Mouse (Mus musculus) mouse embryonic stem cell (cell line): ENCODE measurements around the gene 1700092M07Rik.

Source experiments
- in situ Hi-C, 2 experiments: fragments of 300-500 bp; cut with MboI; formaldehyde crosslinking; loops; 1 replicate in 1 of 2; 3 replicates in 1 of 2; pipeline ENCODE4 v1.14.3; 2019 to 2020; ENCODE audit warnings: low sequenced_read_pairs in 2 of 2, low pct_unique_long_range_greater_than_20kb in 1 of 2, mixed read lengths in 1 of 2; ENCODE audit not compliant: unreplicated experiment in 1 of 2

The 1700092M07Rik gene

DNA sequence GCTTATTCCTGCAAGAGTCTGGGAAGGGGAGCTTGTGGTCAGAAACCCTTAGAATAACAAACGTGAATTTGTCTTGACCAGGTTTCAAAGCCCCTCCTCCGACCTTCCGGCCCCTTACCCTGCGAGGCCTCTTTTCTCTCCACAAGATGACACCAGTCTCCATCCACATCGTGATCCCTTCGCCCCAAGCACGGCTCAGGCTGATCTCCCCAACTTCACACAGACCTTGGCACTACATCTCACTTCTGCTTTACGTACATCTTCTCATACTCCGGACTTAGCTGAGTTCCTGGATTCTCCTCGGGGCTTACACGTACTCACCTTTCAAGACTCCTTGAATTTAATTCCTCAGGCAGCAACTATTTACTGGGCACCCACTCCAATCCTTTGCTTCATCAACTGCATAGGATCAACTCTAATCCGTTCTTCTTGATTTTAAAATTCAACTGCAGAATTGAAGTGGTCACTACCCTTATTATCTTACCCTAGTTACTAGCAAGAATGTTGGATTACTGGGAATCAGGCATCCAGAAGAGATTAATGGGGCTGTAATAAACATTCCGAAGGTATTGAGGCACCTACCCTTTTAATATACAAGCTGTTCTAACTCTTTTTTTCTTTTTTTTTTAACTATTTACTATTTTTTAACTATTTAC is 26.4 kb upstream of the 1700092M07Rik start:
- in situ Hi-C loops = loop anchor here in 1 of 2 experiments (25.0 kb wide), 1 partner anchor 1452 kb away; the partner anchor contains the start of gene Rcor2

DNA sequence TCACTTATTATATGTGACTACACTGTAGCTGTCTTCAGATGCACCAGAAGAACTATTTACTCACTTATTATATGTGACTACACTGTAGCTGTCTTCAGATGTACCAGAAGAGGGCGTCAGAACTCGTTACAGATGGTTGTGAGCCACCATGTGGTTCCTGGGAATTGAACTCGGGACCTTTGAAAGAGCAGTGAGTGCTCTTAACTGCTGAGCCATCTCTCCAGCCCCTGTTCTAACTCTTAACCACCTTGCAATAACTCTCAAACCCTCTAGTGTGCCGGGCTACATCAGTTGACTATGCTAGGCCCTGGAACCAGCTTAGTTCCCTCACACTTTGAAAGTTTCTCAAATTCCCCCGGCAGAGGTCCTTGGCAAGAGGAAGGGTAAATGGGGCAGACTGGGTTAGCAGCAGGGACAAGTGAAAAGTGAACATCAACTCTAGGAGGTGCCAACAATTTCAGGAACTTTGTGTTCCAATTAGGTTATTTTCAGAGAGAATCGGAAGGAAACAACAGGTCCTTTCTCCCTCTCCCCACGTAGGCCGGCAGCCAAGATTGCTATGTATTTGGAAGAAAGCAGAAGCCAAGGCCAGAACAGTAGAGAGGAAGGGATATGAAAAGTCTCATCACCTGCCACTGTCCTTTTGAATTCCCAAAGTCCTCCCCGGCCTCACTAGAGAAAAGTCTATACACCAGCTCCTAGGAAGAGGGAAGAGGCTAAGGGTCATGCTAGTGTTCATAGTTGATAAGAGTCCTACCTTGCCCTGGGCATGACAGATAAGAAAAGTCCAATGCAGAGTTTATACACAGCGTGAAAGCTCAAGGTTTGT is 25.7 kb upstream of the 1700092M07Rik start:
- in situ Hi-C loops = loop anchor here in 1 of 2 experiments (25.0 kb wide), 1 partner anchor 1453 kb away; the partner anchor contains the start of gene Rcor2

DNA sequence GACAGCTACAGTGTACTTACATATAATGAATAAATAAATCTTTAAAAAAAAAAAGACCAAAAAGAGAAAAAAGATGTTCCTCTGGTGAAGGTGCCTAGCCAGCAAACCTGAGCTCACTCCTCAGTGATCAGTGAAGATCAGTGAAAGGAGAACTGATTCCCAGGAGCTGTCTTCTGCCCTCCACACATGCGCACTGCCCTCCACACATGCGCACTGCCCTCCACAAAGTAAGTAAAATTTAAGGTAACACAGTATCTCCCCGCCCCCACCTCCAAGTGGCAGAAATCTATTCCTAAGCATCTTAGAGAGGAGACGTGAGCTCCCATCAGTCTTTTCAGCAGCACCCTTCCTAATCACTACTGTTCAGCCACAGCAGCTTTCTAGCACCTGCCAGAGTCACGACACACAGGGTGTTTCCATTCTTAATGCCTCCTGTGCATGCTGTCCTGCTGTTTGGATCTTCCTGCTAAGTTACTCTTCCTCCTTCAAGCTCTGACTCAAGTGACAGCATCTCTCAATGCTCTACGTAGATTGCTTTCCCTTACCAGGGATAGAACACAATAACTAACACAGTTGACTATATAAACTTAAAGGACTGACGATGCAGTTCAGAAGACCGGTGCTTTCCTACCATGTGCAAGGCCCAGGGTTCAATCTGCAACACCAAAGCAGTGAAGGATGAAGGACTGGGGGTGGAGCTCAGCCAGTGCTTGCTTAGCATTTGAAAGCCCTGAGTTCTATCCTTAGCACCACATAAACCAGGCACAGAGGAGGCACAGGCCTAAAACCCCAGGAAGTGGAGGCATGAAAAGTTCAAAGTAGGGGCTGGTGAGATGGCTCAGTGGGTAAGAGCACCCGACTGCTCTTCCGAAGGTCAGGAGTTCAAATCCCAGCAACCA is 24.4 kb upstream of the 1700092M07Rik start:
- in situ Hi-C loops = loop anchor here in 1 of 2 experiments (25.0 kb wide), 1 partner anchor 1454 kb away; the partner anchor contains the start of gene Rcor2

DNA sequence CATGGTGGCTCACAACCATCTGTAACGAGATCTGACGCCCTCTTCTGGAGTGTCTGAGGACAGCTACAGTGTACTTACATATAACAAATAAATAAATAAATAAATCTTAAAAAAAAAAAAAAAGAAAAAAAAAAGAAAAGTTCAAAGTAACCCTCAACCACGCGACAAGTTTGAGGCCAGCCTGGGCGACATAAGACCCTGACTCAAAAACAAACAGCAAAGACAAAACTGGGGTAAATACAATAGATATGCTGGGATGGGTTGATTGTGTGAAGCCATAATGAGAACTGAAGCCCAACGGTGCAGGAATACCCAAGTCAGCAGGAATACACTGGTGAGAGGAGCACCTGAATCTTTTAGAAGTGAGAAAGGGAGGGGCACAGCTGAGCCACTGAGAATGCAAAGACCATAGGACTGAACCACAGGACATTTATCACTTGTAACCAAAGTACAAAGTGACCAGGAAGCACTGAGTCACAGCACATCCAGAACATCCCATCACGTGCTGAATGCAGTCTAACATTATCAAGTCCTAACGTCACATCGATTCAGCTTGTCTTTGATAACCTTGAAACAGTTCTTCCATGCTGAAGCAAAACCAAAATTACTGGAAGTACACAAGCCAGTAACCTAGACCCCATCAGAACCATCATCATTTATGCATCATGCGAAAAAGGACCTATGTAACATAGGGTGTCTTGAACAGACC is 23.6 kb upstream of the 1700092M07Rik start:
- in situ Hi-C loops = loop anchor here in 1 of 2 experiments (25.0 kb wide), 1 partner anchor 1455 kb away; the partner anchor contains the start of gene Rcor2

DNA sequence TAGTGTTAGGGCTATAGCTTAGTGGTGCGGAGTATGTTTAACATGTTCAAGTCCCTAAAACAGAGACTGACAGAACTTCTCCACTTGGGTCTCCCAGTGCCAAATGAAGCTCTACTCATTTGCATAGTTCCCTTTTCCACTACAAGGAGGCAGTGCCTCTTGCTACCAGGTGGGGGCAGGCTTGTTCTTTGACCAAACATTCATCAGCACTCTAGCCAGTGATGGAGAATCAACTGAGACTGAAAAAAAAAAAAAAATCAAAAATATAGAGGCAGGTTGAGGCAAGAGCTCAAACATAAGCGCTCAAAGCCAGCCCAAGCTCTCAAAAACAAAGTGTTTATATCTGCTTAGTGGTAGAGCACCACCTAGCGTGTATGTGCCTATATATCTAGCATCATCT is 22.2 kb upstream of the 1700092M07Rik start:
- in situ Hi-C loops = loop anchor here in 1 of 2 experiments (25.0 kb wide), 1 partner anchor 1456 kb away; the partner anchor contains the start of gene Rcor2

DNA sequence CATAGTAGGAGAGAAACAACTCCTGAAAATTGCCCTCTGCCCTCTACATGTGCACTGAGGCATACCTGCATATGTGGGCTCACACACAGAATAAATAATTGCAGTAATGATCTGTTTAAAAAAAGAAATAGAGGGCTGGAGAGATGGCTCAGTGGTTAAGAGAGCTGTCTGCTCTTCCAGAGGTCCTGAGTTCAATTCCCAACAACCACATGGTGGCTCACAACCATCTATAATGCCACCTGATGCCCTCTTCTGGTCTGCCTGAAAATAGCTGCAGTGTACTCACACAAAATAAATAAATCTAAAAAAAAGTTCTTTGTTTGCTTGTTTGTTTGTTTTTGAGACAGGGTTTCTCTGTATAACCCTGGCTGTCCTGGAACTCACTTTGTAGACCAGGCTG is 21.5 kb upstream of the 1700092M07Rik start:
- in situ Hi-C loops = loop anchor here in 1 of 2 experiments (25.0 kb wide), 1 partner anchor 1457 kb away; the partner anchor contains the start of gene Rcor2

DNA sequence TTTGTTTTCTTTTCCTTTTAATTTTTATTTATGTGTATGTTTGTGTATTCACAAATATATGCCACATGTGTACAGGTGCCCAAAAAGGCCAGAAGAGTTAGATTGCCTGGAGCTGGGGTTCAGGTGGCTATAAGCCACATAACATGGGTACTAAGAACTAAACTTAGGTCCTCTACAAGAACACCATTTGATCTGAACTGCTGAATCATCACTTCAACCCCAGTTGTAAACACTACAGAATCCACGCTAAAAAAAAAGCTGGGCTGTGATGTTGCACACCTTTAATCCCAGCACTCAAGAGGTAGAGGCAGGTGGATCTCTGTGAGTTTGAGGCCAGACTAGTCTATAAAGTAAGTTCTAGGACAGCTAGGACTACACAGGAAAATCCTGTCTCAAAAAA is 19.1 kb upstream of the 1700092M07Rik start:
- in situ Hi-C loops = loop anchor here in 1 of 2 experiments (25.0 kb wide), 1 partner anchor 1459 kb away; the partner anchor contains the start of gene Rcor2

DNA sequence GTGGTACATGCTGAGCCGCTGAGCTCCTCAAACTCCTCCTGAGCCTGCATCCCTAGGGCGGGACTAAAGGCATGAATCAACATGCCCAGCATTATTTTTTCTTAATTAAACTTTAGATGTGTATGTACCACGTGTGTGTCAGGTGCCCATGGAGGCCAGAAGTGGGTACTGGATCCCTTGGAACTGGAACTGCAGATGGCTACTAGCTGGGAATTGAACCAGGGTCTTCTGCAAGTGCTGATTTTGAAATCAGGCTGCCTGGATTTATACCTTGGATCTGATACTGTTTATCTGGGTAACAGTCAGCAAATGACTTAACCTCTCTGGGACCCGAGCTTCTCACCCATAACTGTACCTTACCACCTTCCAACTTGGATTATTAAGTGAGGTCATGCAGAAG is 18.5 kb upstream of the 1700092M07Rik start:
- in situ Hi-C loops = loop anchor here in 1 of 2 experiments (25.0 kb wide), 1 partner anchor 1460 kb away; the partner anchor contains the start of gene Rcor2

DNA sequence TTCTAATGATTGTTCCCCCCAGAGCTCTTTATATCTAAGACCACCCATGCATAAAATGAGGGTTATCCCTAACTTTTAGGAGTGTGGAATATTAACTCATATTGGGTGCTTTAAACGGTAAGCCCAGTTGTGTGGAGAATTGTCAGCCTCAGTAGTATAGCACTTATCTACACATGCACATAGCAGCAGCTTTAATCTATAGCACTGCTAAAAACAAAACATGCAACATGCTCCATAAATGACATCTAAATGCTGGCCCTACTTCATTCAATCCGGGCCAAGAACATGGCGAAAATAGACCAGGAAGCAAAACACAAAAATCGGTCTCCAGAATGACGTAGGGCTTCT is 18.0 kb upstream of the 1700092M07Rik start:
- in situ Hi-C loops = loop anchor here in 1 of 2 experiments (25.0 kb wide), 1 partner anchor 1460 kb away; the partner anchor contains the start of gene Rcor2

DNA sequence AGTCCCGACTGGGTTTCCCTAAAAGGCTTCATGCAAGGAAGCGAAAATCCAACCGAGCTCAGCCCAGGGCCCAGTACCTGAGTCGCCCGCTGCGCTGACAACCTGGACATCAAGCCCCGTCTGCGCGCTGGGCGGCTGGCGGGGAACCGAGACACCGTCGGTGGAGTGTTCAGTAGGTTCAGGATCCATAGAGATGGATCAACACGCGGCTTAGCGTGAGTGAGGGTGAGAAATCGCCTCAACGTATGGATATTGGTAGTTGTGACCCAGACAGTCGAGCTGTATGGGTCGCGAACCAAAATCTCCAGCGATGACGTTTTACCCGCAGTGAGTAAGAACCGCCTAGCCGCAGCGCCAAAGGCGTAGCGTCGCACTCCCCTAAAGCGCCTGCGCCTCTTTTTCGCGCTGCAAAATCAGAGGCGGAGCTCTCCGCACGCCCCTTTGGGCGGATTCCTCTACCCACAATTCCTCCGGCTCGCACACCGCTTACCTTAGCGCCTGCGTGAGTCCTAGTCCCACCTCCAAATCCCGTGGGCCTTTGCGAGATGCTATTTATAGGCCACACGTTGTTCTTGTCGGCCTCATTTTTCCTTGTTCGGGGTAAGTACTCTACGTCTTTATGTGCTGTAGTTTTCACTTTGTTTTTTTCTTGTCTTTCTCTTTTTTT is 17.5 kb upstream of the 1700092M07Rik start, which contains the start of gene Slc3a2:
Gene Slc3a2, minus strand, starts transcription at position 463 of the 667 bp plus-strand sequence.
- in situ Hi-C loops = loop anchor here in 1 of 2 experiments (25.0 kb wide), 1 partner anchor 1461 kb away; the partner anchor contains the start of gene Rcor2

DNA sequence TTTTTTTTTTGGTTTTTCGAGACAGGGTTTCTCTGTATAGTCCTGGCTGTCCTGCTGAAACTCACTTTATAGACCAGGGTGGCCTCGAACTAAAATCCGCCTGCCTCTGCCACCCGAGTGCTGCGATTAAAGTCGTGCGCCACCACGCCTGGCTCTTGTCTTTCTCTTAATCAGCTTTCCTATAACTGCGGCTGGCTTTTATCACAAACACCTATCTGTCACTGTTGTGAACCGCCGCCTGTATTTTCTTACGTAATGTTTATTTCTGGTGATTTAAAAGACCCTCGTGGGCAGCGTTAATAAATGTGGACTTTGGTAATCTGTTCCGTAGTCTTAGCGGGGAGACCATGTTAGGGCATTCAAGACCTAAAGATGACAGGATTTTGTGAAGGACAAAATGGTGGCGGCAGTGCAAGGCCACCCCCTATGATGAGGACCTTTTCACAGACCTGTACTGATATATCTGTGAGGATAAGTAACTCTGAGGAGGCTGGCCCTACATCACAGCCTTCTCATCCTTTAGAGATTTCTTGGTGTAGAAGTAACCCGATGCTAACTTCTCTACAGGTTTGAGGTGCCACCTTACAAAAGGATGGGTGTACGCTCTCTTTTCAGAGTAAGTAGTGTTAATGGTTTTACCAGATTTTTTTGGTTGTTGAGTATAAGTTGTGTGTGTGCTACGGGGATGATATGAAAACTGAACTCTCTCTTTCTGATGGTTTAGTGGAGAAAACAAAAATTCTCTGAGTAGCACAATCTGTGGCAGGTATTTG is 16.8 kb upstream of the 1700092M07Rik start:
- in situ Hi-C loops = loop anchor here in 1 of 2 experiments (25.0 kb wide), 1 partner anchor 1461 kb away; the partner anchor contains the start of gene Rcor2

DNA sequence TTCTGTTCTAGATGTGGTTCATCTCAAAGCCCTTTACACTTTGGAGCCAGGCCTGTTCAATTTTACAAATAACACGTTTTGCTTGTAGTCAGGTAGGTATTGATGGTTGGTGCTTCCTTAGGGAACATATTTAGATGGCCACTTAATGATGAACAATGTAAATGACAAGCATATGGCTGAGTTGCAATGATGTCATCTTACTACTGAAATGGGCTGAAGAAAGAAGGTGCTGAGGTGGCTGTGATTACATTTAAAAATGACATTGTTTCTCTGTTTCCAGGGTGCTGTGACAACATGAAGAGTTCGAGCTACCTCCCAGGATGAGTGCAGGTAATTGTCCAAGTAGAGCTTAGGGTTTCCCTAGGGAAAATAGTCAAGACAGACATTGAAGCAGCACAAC is 16.1 kb upstream of the 1700092M07Rik start:
- in situ Hi-C loops = loop anchor here in 1 of 2 experiments (25.0 kb wide), 1 partner anchor 1462 kb away; the partner anchor contains the start of gene Rcor2

DNA sequence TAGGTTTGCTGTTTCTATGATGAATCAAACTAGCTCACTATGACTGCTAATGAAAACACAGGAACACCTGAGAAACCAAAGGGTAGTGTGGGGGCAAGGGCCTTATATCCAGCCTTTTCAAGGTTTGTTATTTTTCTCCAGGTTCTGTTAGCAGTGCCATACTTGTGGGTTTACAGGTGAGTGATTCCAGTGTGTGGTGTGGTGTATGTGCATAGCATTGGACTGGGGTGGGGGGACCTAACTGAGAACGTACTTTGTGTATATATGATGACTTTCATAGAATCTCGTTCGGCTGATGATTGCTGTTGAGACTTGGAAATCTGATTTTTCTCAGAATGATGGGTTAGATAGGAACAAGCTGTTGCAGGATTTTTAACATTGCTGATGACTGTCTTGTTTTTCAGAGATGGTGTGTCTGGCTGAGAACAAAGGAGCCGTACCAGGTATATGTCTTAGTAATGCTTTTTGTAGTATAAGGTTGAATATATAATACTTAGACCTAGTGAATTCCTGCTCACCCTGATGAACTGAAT is 15.4 kb upstream of the 1700092M07Rik start:
- in situ Hi-C loops = no loop called here

DNA sequence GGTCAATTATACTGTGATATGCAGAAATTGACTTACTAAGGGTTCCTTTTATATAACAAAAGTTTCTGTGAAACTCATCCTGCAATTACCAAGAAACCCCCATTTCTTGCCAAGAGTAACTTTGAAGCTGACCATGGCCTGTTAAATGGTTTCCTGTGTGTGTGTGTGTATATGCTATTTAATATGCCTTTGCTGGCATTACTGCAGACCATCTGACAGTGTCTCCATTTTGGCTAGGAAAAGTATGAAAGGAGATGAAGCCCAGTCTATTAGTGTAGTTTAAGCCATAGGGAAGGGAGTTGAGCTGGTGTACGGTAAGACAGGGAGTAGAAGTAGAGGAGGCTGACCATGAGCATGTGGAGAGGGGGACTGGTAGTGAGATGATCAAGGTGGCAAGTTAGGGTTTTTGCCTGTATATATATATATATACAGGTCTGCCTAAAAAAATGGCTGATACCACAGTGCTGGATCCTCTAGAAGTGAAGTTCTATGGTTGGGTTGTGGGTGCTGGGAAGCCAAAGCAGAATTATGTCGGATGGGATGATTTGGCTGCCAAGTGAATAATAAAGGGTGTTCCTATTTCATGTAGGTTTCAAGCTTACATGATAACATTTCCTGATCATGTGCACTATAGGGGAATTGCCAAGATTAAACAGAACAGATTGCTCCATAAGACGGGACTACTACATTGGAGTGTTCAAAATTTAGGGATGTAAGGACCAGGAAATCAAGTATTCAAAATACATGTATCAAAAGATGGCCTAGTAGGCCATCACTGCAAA is 13.7 kb upstream of the 1700092M07Rik start:
- in situ Hi-C loops = no loop called here

DNA sequence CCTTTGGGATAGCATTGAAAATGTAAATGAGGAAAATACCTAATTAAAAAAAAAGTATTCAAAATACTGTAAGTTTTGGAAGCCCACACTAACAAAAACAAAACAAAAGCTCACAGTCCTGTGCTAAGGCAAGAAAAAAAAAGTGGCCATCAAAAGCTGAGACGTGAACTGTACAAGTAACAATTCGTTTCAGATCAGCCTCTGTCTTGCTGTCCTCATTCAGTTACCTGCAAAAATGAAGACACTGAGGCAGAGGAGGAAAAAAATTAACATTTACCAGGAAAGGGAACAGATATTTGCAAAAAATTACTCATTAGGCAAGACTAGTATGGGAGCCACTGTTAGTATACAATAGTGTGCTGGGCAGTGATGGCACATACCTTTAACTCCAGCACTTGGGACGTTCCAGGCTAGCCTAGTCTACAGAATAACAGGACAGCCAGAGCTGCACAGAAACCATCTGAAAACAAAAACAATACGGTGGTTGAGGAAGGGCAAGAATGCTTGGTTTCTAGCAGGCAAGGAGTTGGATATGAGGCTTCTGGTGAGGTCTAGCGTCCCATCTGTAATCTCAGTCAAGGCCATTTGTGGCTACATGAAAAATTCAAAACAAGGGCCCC is 12.9 kb upstream of the 1700092M07Rik start:
- in situ Hi-C loops = no loop called here
